9 mouse cellular contexts compared by ENCODE assay signal in genomic region chr4:117409144-117410048, GRCm38 (mm10).
A peak's percentile ranks its signal among the peaks of the same experiment; 100 is the strongest.
DNase-seq lines count a peak whose midpoint lies in the region; ATAC-seq lines count a peak whose summit lies in the region.
"Had no signal": no experiment of that assay in that cellular context is flagged by ENCODE, and none has a peak within 500 bp of the region (broad histone marks: within the 10 kb centered on the region; RNA-seq: fewer than 3 reads in every experiment).

No protein-coding gene starts in this region.

- H3K4me2 ChIP-seq in hindbrain, embryonic 14.5 days (replicated peaks), result no peak overlapping the region; the same call in 1 of the 2 replicates

- WGBS in hindbrain, embryonic 14.5 days, result 20% methylated on average over 14 of the region's 14 CpGs
- WGBS in midbrain, embryonic 10.5 days, result 18% methylated on average over 14 of the region's 14 CpGs

- H3K27me3 ChIP-seq in hindbrain, embryonic 14.5 days (ENCODE audit: control insufficient read depth, insufficient read depth, low read length), result peaks cover 96% of the 10 kb centered on the region
- peaks cover 96% of the 10 kb centered on the region for H3K27me3 ChIP-seq in midbrain, embryonic 10.5 days (ENCODE audit: low read depth, poor library complexity, severe bottlenecking)

- peak; percentile 13 for DNase-seq in cerebellum, adult 11 months
- no peak for DNase-seq in cerebellum, postnatal 36 days
- DNase-seq in embryo, embryonic 10.5 days (ENCODE audit: low spot score), result peak; percentile 76
- no peak for DNase-seq in hindbrain, embryonic 14.5 days (ENCODE audit: low spot score)
- peak; percentile 87 for DNase-seq in midbrain, embryonic 10.5 days (ENCODE audit: low spot score)
- DNase-seq in ovary, adult 18-20 months (ENCODE audit: low spot score), result no peak
- DNase-seq in heart, postnatal 10 days, result no peak
- no peak for DNase-seq in adrenal gland, postnatal 36 days

- no peak overlapping the region for H3K4me3 ChIP-seq in hindbrain, embryonic 14.5 days (replicated peaks; ENCODE audit: low read length)
- peak overlapping the region; percentile 36 for H3K4me3 ChIP-seq in midbrain, embryonic 10.5 days

- ATAC-seq in hindbrain, embryonic 14.5 days (ENCODE audit: low FRiP score), result peak; percentile 75

- intact Hi-C loops in heart, postnatal 10 days (cut with DNase I), result no loop called here

- no peaks in the 10 kb centered on the region for H3K9me3 ChIP-seq in hindbrain, embryonic 14.5 days (ENCODE audit: control insufficient read depth, low read length)
- no peaks in the 10 kb centered on the region for H3K9me3 ChIP-seq in midbrain, embryonic 10.5 days (replicated peaks)

- H3K36me3 ChIP-seq in hindbrain, embryonic 14.5 days (replicated peaks; ENCODE audit: control insufficient read depth, insufficient read depth), result no peaks in the 10 kb centered on the region
- no peaks in the 10 kb centered on the region for H3K36me3 ChIP-seq in midbrain, embryonic 10.5 days

- H3K27ac ChIP-seq in hindbrain, embryonic 14.5 days, result peak overlapping the region; percentile 36; the same call in 1 of the 2 replicates
- peak overlapping the region; percentile 84 for H3K27ac ChIP-seq in midbrain, embryonic 10.5 days (replicated peaks)
- H3K27ac ChIP-seq: macrophage had no signal

- H3K9ac ChIP-seq in hindbrain, embryonic 14.5 days, result no peak overlapping the region

- peaks cover 22% of the 10 kb centered on the region for H3K4me1 ChIP-seq in hindbrain, embryonic 14.5 days (replicated peaks; ENCODE audit: control insufficient read depth, insufficient read depth, low read length)
- peaks cover 97% of the 10 kb centered on the region for H3K4me1 ChIP-seq in midbrain, embryonic 10.5 days

Comparison
In these comparisons a context has a peak if more than half of its experiments do, and no peak if none do; other contexts are left out.
1. DNase-seq: peak in cerebellum, adult 11 months (single experiment), embryo, embryonic 10.5 days (single experiment) and midbrain, embryonic 10.5 days (single experiment); none in cerebellum, postnatal 36 days (0 of 2), hindbrain, embryonic 14.5 days (single experiment), ovary, adult 18-20 months (single experiment), heart, postnatal 10 days (0 of 2) and adrenal gland, postnatal 36 days (0 of 2).